Mouse (Mus musculus): ENCODE results near the gene Cnpy2.
"Not testable (repeated sequence)": the region's sequence is repeated elsewhere in the genome, so short reads cannot be mapped to it uniquely, and the experiment has no call there.

Cnpy2 gene

DNA sequence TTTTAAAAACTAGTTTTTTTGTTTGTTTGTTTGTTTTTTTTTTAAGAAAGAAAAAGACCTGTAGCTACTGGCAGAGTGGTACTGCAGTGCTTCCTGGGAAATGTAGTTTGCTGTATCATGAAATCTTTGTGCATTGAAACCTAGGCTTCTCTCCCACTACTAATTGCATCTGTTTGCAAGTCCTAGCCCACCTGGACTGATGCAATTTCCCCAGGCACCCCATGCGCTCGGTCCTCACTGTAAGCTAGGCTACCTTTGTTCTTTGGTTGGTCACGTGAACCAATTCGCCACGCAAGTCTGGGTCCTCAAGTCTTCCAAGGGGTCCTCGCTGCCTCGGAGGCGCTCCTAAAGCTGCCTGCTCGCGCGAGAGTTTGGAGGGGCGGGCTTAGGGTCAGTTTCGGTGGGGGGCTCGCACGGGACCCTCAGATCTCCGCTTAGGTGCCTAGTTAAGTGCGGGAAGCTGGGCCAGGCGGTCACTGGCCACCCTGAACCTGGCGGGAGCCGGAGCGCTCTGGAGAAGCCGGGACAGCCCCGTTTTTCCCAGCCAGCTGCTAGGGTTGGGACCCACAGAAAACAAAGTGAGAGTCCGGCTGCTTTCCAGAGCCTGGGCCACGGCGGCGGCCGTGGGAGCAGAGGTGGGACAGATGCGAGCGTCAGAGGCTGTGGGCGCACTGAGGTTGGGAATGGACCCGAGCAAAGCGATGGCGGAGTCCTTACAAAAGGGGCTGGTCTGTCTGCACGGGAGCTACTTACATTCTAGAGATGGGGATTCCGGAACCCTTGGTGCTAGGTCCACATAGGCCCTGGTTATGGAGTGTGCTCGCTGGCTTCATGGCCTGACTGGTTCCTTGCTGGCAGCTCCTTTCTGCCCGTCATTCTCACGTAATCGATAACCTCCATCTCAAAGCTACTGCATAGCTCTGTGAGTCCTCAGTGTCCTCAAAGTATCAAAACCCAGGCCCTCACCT, at the start of gene Cnpy2:
Cnpy2 (plus strand) TSS at position 319 of the 968 bp plus-strand sequence.
- DNase-seq, result peak; percentile 75

- DNase-seq, result not testable (repeated sequence)
These were observed 49.3 kb upstream of the Cnpy2 start for GRCm38 (mm10) chr10:128272819-128273439.

GRCm38 (mm10) chr10:128275374-128275773, 46.9 kb upstream of the Cnpy2 start:
- not testable (repeated sequence) for DNase-seq

GRCm38 (mm10) chr10:128278158-128278557, 44.1 kb upstream of the Cnpy2 start:
- no peak for DNase-seq

DNA sequence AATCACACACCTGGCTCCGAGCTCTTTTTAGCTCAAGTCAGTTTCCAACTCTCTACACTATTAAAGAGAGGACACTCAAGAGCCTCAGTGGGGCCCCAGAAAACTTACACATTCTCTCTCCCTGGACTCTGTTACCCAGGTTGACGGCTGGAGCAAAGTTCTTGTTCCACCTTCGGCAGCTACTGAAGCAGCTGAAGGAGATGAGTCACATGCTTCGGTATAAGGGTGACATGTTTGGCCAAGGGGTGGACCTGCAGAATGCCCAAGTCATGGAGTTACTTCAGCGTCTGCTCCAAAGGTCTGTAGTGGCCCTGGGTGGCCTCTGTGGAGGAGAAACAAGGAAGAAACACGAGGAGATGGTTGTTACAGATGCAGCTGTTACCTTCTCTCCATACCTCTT, 41.3 kb upstream of the Cnpy2 start:
- peak; percentile 13 for DNase-seq

- DNase-seq, result peak; percentile 35
These were observed 40.6 kb upstream of the Cnpy2 start for GRCm38 (mm10) chr10:128281682-128282081.

DNA sequence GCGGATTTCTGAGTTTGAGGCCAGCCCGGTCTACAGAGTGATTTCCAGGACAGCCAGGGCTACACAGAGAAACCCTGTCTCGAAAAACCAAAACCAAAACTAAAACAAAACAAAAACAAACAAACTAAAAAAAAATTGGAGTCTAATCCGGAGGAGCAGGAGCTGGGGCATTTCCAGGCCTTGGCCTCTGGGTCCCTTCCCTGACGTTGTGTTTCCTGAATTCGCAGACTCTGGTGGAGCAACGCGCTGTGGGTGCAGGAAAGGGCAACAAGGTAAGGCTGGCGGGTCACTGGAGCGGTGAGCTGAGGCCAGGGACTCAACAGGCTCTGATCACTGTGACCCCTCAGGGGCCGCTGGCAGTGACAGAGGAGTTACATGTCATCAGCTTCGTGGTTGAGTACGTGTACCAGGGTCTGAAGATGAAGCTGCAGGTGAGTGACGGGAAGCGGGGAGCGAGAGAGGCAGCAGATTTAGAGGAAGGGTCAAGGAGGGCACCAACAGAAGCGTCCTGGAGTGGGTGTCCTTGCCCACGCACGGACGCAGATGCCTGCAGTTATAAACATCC, 39.3 kb upstream of the Cnpy2 start:
- DNase-seq, result no peak

- peak; percentile 96 for DNase-seq
These were observed 38.4 kb upstream of the Cnpy2 start for GRCm38 (mm10) chr10:128283604-128284579.

DNA sequence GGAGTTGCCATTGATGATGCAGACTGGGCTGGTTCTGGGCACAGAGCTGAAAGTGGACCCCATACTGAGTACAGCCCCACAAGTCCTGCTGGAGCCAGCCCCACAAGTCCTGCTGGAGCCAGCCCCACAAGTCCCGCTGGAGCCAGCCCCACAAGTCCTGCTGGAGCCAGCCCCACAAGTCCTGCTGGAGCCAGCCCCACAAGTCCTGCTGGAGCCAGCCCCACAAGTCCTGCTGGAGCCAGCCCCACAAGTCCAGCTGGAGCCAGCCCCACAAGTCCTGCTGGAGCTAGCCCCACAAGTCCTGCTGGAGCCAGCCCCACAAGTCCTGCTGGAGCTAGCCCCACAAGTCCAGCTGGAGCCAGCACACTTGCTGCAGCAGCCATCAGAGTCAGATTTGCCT, 31.7 kb upstream of the Cnpy2 start:
- not testable (repeated sequence) for DNase-seq

GRCm38 (mm10) chr10:128296370-128297090, 25.7 kb upstream of the Cnpy2 start:
- DNase-seq, result no peak

DNA sequence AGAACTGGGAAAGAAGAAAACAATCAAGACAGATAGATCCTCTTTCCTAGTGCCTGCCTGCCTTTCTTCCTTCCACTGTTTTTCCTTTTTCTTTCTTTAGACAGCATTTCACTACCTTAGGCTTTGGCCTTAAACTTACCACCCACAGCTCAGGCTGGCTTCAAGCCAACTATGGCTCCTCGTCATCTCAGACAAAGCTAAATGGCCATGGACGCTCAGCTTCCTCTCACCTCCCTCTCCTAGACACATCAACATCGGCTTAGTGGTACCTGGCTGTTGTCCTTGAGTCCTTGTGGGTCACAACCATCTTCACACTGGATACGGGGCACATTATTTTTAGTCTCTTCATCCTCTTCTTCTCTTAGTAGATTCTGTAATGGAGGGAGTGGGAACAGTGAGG, 25.0 kb upstream of the Cnpy2 start:
- peak; percentile 66 for DNase-seq

- peak; percentile 66 for DNase-seq
These were observed 24.6 kb upstream of the Cnpy2 start for GRCm38 (mm10) chr10:128297622-128298021.

GRCm38 (mm10) chr10:128298243-128298642, 24.0 kb upstream of the Cnpy2 start:
- DNase-seq, result no peak

DNA sequence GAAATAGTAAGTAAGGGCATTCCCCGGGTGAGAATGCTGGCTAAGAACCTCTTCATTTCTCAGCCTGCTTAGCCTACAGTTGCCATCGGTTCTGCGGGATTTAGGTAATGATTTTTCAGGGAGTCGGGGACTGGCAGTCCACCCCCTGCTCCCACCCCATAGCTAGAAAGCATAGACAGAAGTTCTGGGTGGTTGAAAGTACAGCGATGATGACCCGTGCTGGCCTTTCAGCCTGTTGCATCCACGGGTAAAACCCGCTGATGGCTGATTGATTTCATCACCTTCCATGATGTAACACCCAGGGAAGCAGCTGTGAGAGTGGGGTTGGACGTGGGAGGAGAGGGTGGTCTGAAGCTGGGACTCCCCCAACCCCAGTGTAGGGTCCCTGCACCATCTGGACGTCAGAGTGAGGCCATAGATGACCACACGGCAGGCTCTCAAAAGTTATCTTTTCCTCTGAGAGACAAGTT, 23.5 kb upstream of the Cnpy2 start, which contains the start of gene Il23a:
Il23a (minus strand) TSS at position 51 of the 470 bp plus-strand sequence.
- no peak for DNase-seq

DNA sequence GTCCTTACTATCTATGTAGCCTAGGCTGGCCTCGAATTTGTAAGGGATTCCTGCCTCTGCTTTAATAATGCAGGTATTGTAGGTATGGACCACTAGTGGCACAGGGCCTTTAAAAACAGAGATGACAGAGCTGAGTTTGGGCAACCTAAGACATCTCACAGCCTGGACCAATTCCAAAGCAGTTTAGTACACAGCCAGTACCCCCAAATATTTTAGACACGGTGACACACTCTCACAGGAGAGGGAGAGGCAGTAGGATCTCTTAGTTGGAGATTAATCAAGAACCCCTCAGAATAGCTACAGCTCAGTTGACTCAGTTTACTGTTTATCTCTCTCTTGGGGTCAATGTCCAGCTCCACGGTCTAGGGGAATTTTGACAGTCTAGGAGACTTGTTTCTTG, 19.9 kb upstream of the Cnpy2 start:
- DNase-seq, result no peak

- no peak for DNase-seq
These were observed 19.5 kb upstream of the Cnpy2 start for GRCm38 (mm10) chr10:128302785-128303125.

DNA sequence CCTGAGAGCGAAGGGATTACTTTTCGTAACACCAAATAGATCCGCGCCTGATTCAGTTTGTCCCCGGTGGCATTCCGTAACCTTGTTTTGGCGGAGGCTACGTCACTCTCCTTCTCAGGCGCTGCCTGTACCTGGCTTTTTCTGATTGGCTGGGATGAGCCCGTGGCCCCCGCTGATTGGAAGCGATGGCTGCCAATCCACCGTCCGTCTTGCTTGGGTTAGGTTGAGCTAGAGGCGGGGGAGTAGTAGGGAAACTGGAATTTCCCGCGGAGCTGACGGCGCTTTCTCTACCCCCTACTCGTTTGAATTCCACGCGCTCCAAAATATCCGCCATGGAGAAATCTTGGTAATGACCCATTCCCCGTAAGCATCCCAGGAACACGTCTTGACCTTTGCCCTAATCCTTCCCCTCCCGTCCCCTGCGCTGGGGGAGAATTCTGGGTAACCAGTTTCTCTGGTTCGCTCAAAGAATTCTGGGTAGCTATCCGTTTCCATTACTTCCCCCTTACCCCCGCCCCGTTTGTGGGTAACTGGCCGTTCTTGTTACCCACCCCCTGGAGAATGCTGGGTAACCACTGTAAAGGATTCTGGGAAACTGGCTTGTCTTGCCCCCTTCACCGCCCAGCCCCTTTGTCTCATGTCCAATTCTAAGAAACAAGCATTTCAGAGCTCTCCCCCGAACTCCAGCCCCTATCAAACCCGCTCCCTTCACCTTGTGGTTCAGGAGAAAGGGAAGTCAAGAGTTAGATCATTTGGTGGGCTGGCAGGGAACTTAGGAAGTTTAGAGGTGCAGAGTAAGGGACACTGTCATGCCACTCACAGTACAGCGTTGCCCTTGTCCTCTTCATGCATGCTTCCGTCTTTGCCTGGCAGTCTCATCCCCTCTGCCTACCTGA, 18.9 kb upstream of the Cnpy2 start, which contains the start of gene Pan2:
Pan2 (plus strand) TSS at position 210 of the 896 bp plus-strand sequence.
- DNase-seq, result peak; percentile 100

DNA sequence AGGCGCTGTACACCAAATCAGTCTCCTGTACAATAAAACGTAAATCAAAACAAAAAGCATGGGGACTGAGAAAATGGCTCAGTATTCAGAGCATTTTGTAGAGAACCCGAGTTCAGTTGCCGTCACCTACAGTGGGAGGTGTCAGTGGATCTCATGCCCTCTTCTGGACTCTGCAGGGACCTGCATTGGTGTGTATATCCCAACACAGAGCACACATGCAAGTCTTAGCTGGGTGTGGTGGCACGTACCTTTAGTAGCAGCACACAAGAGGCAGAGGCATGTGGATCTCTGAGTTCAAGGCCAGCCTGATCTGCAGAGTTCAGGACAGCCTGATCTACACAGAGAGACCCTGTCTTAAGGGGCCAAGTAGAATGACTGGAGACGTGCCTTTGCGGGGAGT, 12.6 kb upstream of the Cnpy2 start:
- DNase-seq, result no peak

- DNase-seq, result peak; percentile 44
These were observed 12.1 kb upstream of the Cnpy2 start for GRCm38 (mm10) chr10:128310177-128310576.

DNA sequence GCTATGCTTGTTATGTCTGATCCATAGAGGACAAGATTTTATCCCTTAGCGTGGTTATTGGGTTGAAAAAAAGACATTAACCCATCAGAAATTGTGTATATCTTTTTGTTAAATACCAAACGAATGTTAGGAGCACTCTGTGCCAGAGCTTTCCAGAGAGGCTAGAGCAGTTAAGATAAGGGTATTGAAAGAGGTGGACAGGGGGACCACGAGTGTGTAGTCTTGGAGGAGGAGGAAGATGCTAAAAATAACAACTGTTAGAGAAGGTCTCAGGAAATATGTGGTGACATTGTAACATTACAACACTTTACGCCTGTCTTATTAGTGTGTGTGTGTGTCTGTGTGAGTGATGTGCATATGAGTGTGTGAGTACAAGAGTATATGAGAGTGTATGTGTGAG, 11.4 kb upstream of the Cnpy2 start:
- DNase-seq, result no peak

All from cerebellum, adult 8-10 months (tissue).